Comparison of ENCODE assay signal across 8 mouse cellular contexts in the genomic region with DNA sequence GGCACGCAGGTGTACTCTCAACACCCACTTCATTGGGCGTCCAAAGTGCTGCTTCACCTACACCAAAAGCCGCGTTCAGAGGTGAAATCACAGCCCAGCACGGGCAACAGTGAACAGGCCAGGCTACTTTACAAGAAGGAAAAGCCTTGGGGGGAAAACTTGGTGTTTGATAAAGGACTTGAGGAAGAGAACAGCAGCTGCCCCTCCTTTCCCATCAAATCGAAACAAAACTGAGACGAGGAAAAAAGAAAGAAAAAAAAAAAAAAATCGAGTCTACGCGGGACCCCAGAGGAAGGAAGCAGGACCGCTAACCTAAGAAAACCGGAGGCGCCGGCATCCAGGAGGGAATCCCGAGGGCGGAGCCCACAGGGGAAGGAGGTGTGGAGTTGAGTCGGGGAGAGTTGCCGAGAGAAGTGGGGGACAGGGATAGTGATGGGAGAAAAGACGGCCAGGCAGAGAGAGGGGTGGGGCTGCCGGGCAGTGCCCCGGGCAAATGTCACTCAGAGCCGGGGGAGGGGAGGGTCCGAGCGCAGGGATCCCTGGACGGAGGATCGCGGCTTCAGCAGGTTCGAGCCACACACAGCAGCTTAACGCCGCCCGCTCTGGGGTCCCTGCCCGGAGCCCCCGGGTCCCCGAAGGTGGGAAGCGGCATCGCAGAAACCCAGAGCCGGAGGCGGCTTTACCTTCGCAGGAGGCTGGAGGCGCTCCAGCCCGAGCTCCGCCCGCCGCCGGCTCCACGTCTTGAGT. TPM values are rescaled to one million over a fixed set of nuclear protein-coding genes. Genes with fewer than 3 reads are reported as not detected.
A peak's percentile ranks its signal among the peaks of the same experiment; 100 is the strongest.
DNase-seq lines count a peak whose midpoint lies in the region; ATAC-seq and TF ChIP-seq lines count a peak whose summit lies in the region.

No protein-coding gene starts in this region.

- H3K27ac ChIP-seq in spleen, adult 2 months (ENCODE audit: insufficient read depth, low read length) = peak overlapping the region; percentile 73
- H3K27ac ChIP-seq in forebrain, embryonic 11.5 days (ENCODE audit: low read depth, low read length) = peak overlapping the region; percentile 80
- peak overlapping the region; percentile 79 for H3K27ac ChIP-seq in liver, embryonic 16.5 days (ENCODE audit: low read length)
- H3K27ac ChIP-seq in neural tube, embryonic 15.5 days (replicated peaks) = peak overlapping the region; percentile 89

- peak overlapping the region; percentile 47 for H3K4me2 ChIP-seq in forebrain, embryonic 11.5 days (ENCODE audit: low read depth, low read length, severe bottlenecking)
- peak overlapping the region; percentile 69 for H3K4me2 ChIP-seq in liver, embryonic 16.5 days (ENCODE audit: low read depth, low read length)
- peak overlapping the region; percentile 87 for H3K4me2 ChIP-seq in neural tube, embryonic 15.5 days

- peak overlapping the region; percentile 88 for H3K4me3 ChIP-seq in spleen, adult 2 months (ENCODE audit: extremely low read depth, insufficient read depth, insufficient read length)
- H3K4me3 ChIP-seq in forebrain, embryonic 11.5 days (ENCODE audit: low read depth, low read length) = peak overlapping the region; percentile 95
- peak overlapping the region; percentile 89 for H3K4me3 ChIP-seq in liver, embryonic 16.5 days (ENCODE audit: low read depth, low read length)
- H3K4me3 ChIP-seq in neural tube, embryonic 15.5 days (replicated peaks) = peak overlapping the region; percentile 97

- DNase-seq in spleen, adult 2 months (ENCODE audit: low read depth in 1 of 2, low spot score in 2 of 2) = no peak
- no peak for DNase-seq in spleen, adult 18-20 months
- DNase-seq in adrenal gland, postnatal 14 days = peak; percentile 73
- DNase-seq in forebrain, embryonic 11.5 days (ENCODE audit: low spot score) = peak; percentile 79
- DNase-seq in kidney, adult 11 months = peak; percentile 70
- DNase-seq in layer of hippocampus, adult 18-20 months (ENCODE audit: low spot score in 2 of 2) = no peak

- H3K4me1 ChIP-seq in spleen, adult 2 months (ENCODE audit: control insufficient read depth, insufficient read depth, insufficient read length) = peaks cover 2% of the 10 kb centered on the region; the same call in 1 of the 2 replicates
- H3K4me1 ChIP-seq in forebrain, embryonic 11.5 days (replicated peaks; ENCODE audit: control insufficient read depth, insufficient read depth, low read length) = peaks cover 2% of the 10 kb centered on the region; the same call in 1 of the 2 replicates
- H3K4me1 ChIP-seq in liver, embryonic 16.5 days (ENCODE audit: control insufficient read depth, low read depth, low read length) = peaks cover 16% of the 10 kb centered on the region
- H3K4me1 ChIP-seq in neural tube, embryonic 15.5 days = peaks cover 37% of the 10 kb centered on the region

- H3K9me3 ChIP-seq in forebrain, embryonic 11.5 days (ENCODE audit: control insufficient read depth, low read length) = no peaks in the 10 kb centered on the region
- no peaks in the 10 kb centered on the region for H3K9me3 ChIP-seq in liver, embryonic 16.5 days (replicated peaks; ENCODE audit: control insufficient read depth, low read length)
- no peaks in the 10 kb centered on the region for H3K9me3 ChIP-seq in neural tube, embryonic 15.5 days (replicated peaks)

- peak; percentile 63 for ATAC-seq in forebrain, embryonic 11.5 days (replicated peaks; ENCODE audit: low FRiP score)
- ATAC-seq in liver, embryonic 16.5 days (ENCODE audit: low read depth) = peak; percentile 40
- peak; percentile 63 for ATAC-seq in neural tube, embryonic 15.5 days (ENCODE audit: low FRiP score)

- TF ChIP-seq POLR2A in spleen, adult 2 months (IDR thresholded peaks at IDR 0.05; ENCODE audit: low read depth, low read length) = no peak

- no peaks in the 10 kb centered on the region for H3K27me3 ChIP-seq in spleen, adult 2 months (ENCODE audit: control insufficient read depth, insufficient read depth, low read length)
- no peaks in the 10 kb centered on the region for H3K27me3 ChIP-seq in forebrain, embryonic 11.5 days (ENCODE audit: control insufficient read depth, insufficient read depth, low read length)
- no peaks in the 10 kb centered on the region for H3K27me3 ChIP-seq in liver, embryonic 16.5 days (ENCODE audit: control insufficient read depth, insufficient read depth, low read depth, low read length)
- 0 out of 2 replicates have a peak, but pooled peaks cover 3% of the 10 kb centered on the region for H3K27me3 ChIP-seq in neural tube, embryonic 15.5 days (replicated peaks)

- no peaks in the 10 kb centered on the region for H3K36me3 ChIP-seq in spleen, adult 2 months (ENCODE audit: control insufficient read depth, insufficient read depth, low read length)
- no peaks in the 10 kb centered on the region for H3K36me3 ChIP-seq in forebrain, embryonic 11.5 days (ENCODE audit: control insufficient read depth, insufficient read depth, low read length)
- H3K36me3 ChIP-seq in liver, embryonic 16.5 days (ENCODE audit: control insufficient read depth, insufficient read depth) = no peaks in the 10 kb centered on the region
- H3K36me3 ChIP-seq in neural tube, embryonic 15.5 days = no peaks in the 10 kb centered on the region

- under 1% methylated on average over 45 of the region's 46 CpGs for WGBS in spleen, adult 2 months
- WGBS in forebrain, embryonic 11.5 days = under 1% methylated on average over 46 of the region's 46 CpGs
- under 1% methylated on average over 42 of the region's 46 CpGs for WGBS in liver, embryonic 16.5 days (ENCODE audit: insufficient replicate concordance)
- under 1% methylated on average over 45 of the region's 46 CpGs for WGBS in neural tube, embryonic 15.5 days

- TF ChIP-seq CTCF in spleen, adult 2 months (IDR thresholded peaks at IDR 0.05; ENCODE audit: extremely low read depth, insufficient read depth, insufficient read length, insufficient replicate concordance) = no peak

- peak overlapping the region; percentile 87 for H3K9ac ChIP-seq in forebrain, embryonic 11.5 days (ENCODE audit: low read length)
- H3K9ac ChIP-seq in liver, embryonic 16.5 days (ENCODE audit: low read depth, low read length) = peak overlapping the region; percentile 83
- H3K9ac ChIP-seq in neural tube, embryonic 15.5 days (replicated peaks) = peak overlapping the region; percentile 87

RNA-seq across cellular contexts. Expression of a gene that starts 0.5 kb away (rescaled TPM):
- polyA plus RNA-seq in spleen, adult 2 months (2012; rRNA removed) = 28.8 and 32.8 TPM in 2 replicates
- 39.8 and 43.7 TPM in 2 replicates for total RNA-seq in adrenal gland, postnatal 14 days (2021)
- 23.2 and 24.1 TPM in 2 replicates for polyA plus RNA-seq in forebrain, embryonic 11.5 days (2014; fragmentation: Nextera tagmentation; extraction: Ambion mirVana)
- 7.3 and 9.1 TPM in 2 replicates for polyA plus RNA-seq in liver, embryonic 16.5 days (2015; fragmentation: Nextera tagmentation; extraction: Ambion mirVana)
- polyA plus RNA-seq in neural tube, embryonic 15.5 days (2015; fragmentation: Nextera tagmentation; extraction: Ambion mirVana) = 18.8 and 19.3 TPM in 2 replicates
- 10 to 100 TPM; 57.6 to 61.1 TPM for total RNA-seq in layer of hippocampus, adult 18-20 months (2021)

Comparison
In these comparisons a context has a peak if more than half of its experiments do, and no peak if none do; other contexts are left out.
1. DNase-seq: peak in adrenal gland, postnatal 14 days (single experiment), forebrain, embryonic 11.5 days (single experiment) and kidney, adult 11 months (single experiment); none in spleen, adult 2 months (0 of 2), spleen, adult 18-20 months (0 of 2) and layer of hippocampus, adult 18-20 months (0 of 2).
2. Peak in every context shown above with its lines, with median percentiles within 50 percentile points of each other: H3K27ac ChIP-seq, H3K4me3 ChIP-seq, ATAC-seq, H3K4me2 ChIP-seq and H3K9ac ChIP-seq.